Mouse (Mus musculus) cortical plate, adult 2 months (tissue): ENCODE measurements around the gene Ckap4.

ENCODE experiments used
- CTCF ChIP-seq: fragments of 200-500 bp; IDR thresholded peaks from 2 replicates; pipeline ENCODE4 v1.5.1; 2011; ENCODE audit warnings: mild to moderate bottlenecking, control low read depth, low read length; ENCODE audit not compliant: insufficient read depth; ENCODE audit errors: extremely low read depth
- POLR2A ChIP-seq: fragments of 200-500 bp; IDR thresholded peaks from 2 replicates; pipeline ENCODE4 v1.6.1; 2011; ENCODE audit warnings: mild to moderate bottlenecking, low read length, control low read depth; ENCODE audit not compliant: insufficient read depth; ENCODE audit errors: extremely low read depth

- TF ChIP-seq CTCF (no peak), POLR2A (no peak)
Measured at GRCm38 (mm10) chr10:84533912-84534671, at the start of gene Ckap4.
